Mouse (Mus musculus) small intestine, adult 2 months (tissue): ENCODE results near the gene Chd1.

Experiments
- CTCF ChIP-seq: fragments of 200-500 bp; IDR thresholded peaks from 2 replicates; pipeline ENCODE4 v1.5.1; 2012; ENCODE audit warnings: low read depth, mild to moderate bottlenecking, control low read depth, inconsistent platforms, low read length, moderate library complexity, mixed read lengths; ENCODE audit not compliant: insufficient replicate concordance, insufficient read length; ENCODE audit errors: extremely low read depth
- POLR2A ChIP-seq: fragments of 200-500 bp; IDR thresholded peaks from 2 replicates; pipeline ENCODE4 v1.6.1; 2012; ENCODE audit warnings: low read depth, mild to moderate bottlenecking, control low read depth, inconsistent platforms, low read length, moderate library complexity

- TF ChIP-seq CTCF, result no peak
- no peak for TF ChIP-seq POLR2A
Observed at GRCm38 (mm10) chr17:15769081-15769724, 64.4 kb downstream of the Chd1 start.
